Mouse (Mus musculus) cortical plate, adult 2 months (tissue): ENCODE measurements at regions not wholly inside any gene's neighbourhood (a gene's known extent, or its start where the extent isn't known, plus 50 kb on each side); places are given as distances from the start of the nearest gene placed in this dataset.

Source experiments
- CTCF ChIP-seq: fragments of 200-500 bp; IDR thresholded peaks from 2 replicates; pipeline ENCODE4 v1.5.1; 2011; ENCODE audit warnings: mild to moderate bottlenecking, control low read depth, low read length; ENCODE audit not compliant: insufficient read depth; ENCODE audit errors: extremely low read depth
- POLR2A ChIP-seq: fragments of 200-500 bp; IDR thresholded peaks from 2 replicates; pipeline ENCODE4 v1.6.1; 2011; ENCODE audit warnings: mild to moderate bottlenecking, low read length, control low read depth; ENCODE audit not compliant: insufficient read depth; ENCODE audit errors: extremely low read depth

- no peak for TF ChIP-seq CTCF
- TF ChIP-seq POLR2A = no peak
Observed at GRCm38 (mm10) chr1:35017471-35017870, 167.7 kb downstream of the Plekhb2 start.
